Mouse (Mus musculus) liver, adult 2 months (tissue): Measurements from ENCODE around the gene Zfp575. TPM values are rescaled to one million over a fixed set of nuclear protein-coding genes. Genes with fewer than 3 reads are reported as not detected.

Experiments used
- DNase-seq: peaks from one replicate; pipeline ENCODE4 v3.0.0-alpha.2; 2011; ENCODE audit warnings: low read depth, low spot score; ENCODE audit errors: extremely low read depth
- H3K27ac ChIP-seq: fragments of 200-500 bp; replicated peaks from 2 replicates; pipeline ENCODE4 v1.5.1; 2012; ENCODE audit warnings: low read depth, mild to moderate bottlenecking, control low read depth, inconsistent platforms, low read length; ENCODE audit not compliant: insufficient read depth
- H3K27me3 ChIP-seq: fragments of 200-500 bp; 2 replicates; pipeline ENCODE4 v1.6.1; 2012; ENCODE audit warnings: mild to moderate bottlenecking, moderate library complexity, low read length, inconsistent platforms; ENCODE audit not compliant: control insufficient read depth, insufficient read depth
- H3K36me3 ChIP-seq: fragments of 200-500 bp; 2 replicates; pipeline ENCODE4 v1.6.1; 2012; ENCODE audit warnings: low read length, inconsistent platforms; ENCODE audit not compliant: control insufficient read depth, insufficient read depth
- H3K4me1 ChIP-seq: fragments of 200-500 bp; 2 replicates; pipeline ENCODE4 v1.6.1; 2011; ENCODE audit warnings: low read length; ENCODE audit not compliant: control insufficient read depth, insufficient read depth
- H3K4me3 ChIP-seq: fragments of 200-500 bp; 2 replicates; pipeline ENCODE4 v1.5.1; 2011; ENCODE audit warnings: low read depth, mild to moderate bottlenecking, control low read depth, low read length, moderate library complexity; ENCODE audit not compliant: insufficient read depth
- H3K79me2 ChIP-seq: fragments of 200-500 bp; 2 replicates; pipeline ENCODE4 v1.6.1; 2012; ENCODE audit warnings: inconsistent platforms, mild to moderate bottlenecking, low read length, moderate library complexity; ENCODE audit not compliant: control insufficient read depth, insufficient read depth
- H3K9ac ChIP-seq: fragments of 200-500 bp; 2 replicates; pipeline ENCODE4 v1.6.1; 2012; ENCODE audit warnings: low read depth, mild to moderate bottlenecking, control low read depth, inconsistent platforms, low read length
- CTCF ChIP-seq: fragments of 200-500 bp; IDR thresholded peaks from 2 replicates; pipeline ENCODE4 v1.5.1; 2011; ENCODE audit warnings: low read depth, low read length, control low read depth
- POLR2A ChIP-seq: fragments of 200-500 bp; IDR thresholded peaks from 2 replicates; pipeline ENCODE4 v1.6.1; 2011; ENCODE audit warnings: low read length, control low read depth; ENCODE audit not compliant: insufficient read depth; ENCODE audit errors: extremely low read depth
- WGBS: fragments of 180-500 bp; shearing (Covaris S2); methylation state at CpG from one replicate; pipeline ENCODE4 v1.1.7; 2018; 5-methylcytosine and 5-hydroxymethylcytosine counted together
- polyA plus RNA-seq: library from polyadenylated mRNA; depleted of rRNA; stranded (reverse); fragments of >200 nt; gene quantifications from 2 replicates; pipeline ENCODE4 v1.2.3, GENCODE M21; 2012
- total RNA-seq: library from RNA; depleted of rRNA; stranded (reverse); fragments of >200 nt; gene quantifications from 2 replicates; pipeline ENCODE4 v1.2.3, GENCODE M21; 2014

Zfp575 gene
- total and polyA plus RNA-seq, 2 experiments = not detected

GRCm38 (mm10) chr7:24599211-24600067 is 12.0 kb upstream of the Zfp575 start:
- Histone ChIP-seq H3K79me2 (no peaks in the 10 kb centered on the region), H3K4me1 (peaks cover 20% of the 10 kb centered on the region), H3K9ac (peak overlapping the region; percentile 24), H3K27me3 (no peaks in the 10 kb centered on the region), H3K4me3 (no peak overlapping the region), H3K27ac (peak overlapping the region; percentile 95), H3K36me3 (no peaks in the 10 kb centered on the region)
- TF ChIP-seq POLR2A (no peak), CTCF (peak; percentile 47; the same call in 1 of the 2 replicates)
- peak; percentile 78 for DNase-seq
- WGBS = 26% methylated on average over 15 of the region's 15 CpGs

GRCm38 (mm10) chr7:24598121-24598520 is 10.7 kb upstream of the Zfp575 start:
- Histone ChIP-seq H3K27me3 (no peaks in the 10 kb centered on the region), H3K79me2 (peaks cover 4% of the 10 kb centered on the region; the same call in 1 of the 2 replicates), H3K36me3 (no peaks in the 10 kb centered on the region), H3K9ac (no peak overlapping the region), H3K4me1 (peaks cover 22% of the 10 kb centered on the region), H3K27ac (no peak overlapping the region), H3K4me3 (no peak overlapping the region)
- TF ChIP-seq POLR2A = no peak
- no peak for TF ChIP-seq CTCF
- peak; percentile 57 for DNase-seq
- WGBS = 25% methylated on average over 4 of the region's 4 CpGs

- no peak overlapping the region for H3K9ac ChIP-seq
- H3K4me3 ChIP-seq = no peak overlapping the region
- H3K36me3 ChIP-seq = no peaks in the 10 kb centered on the region
- H3K79me2 ChIP-seq = peaks cover 4% of the 10 kb centered on the region; the same call in 1 of the 2 replicates
- H3K27ac ChIP-seq = no peak overlapping the region
- no peak for DNase-seq
- no peak for TF ChIP-seq CTCF
- no peak for TF ChIP-seq POLR2A
- 22% methylated on average over 2 of the region's 2 CpGs for WGBS
- H3K27me3 ChIP-seq = no peaks in the 10 kb centered on the region
- H3K4me1 ChIP-seq = peaks cover 22% of the 10 kb centered on the region
Observed at GRCm38 (mm10) chr7:24595464-24595863, 8.0 kb upstream of the Zfp575 start.

- Histone ChIP-seq H3K4me1 (peaks cover 20% of the 10 kb centered on the region), H3K9ac (peak overlapping the region; percentile 88), H3K27me3 (no peaks in the 10 kb centered on the region), H3K36me3 (no peaks in the 10 kb centered on the region), H3K4me3 (peak overlapping the region; percentile 91), H3K27ac (no peak overlapping the region), H3K79me2 (peaks cover 4% of the 10 kb centered on the region; the same call in 1 of the 2 replicates)
- WGBS = 16% methylated on average over 13 of the region's 13 CpGs
- TF ChIP-seq CTCF = no peak
- TF ChIP-seq POLR2A = no peak
- no peak for DNase-seq
Observed at GRCm38 (mm10) chr7:24594309-24594803, 6.9 kb upstream of the Zfp575 start.

- H3K9ac ChIP-seq = peak overlapping the region; percentile 88
- H3K27ac ChIP-seq = peak overlapping the region; percentile 68
- H3K4me1 ChIP-seq = peaks cover 16% of the 10 kb centered on the region
- peaks cover 4% of the 10 kb centered on the region; the same call in 1 of the 2 replicates for H3K79me2 ChIP-seq
- TF ChIP-seq POLR2A (peak; percentile 81), CTCF (no peak)
- H3K4me3 ChIP-seq = peak overlapping the region; percentile 91
- no peaks in the 10 kb centered on the region for H3K27me3 ChIP-seq
- peak; percentile 58 for DNase-seq
- 2% methylated on average over 39 of the region's 39 CpGs for WGBS
- H3K36me3 ChIP-seq = no peaks in the 10 kb centered on the region
Observed at GRCm38 (mm10) chr7:24593621-24594308, 6.3 kb upstream of the Zfp575 start.
